Mouse (Mus musculus) T-helper 1 cell (primary cell): ENCODE measurements at regions not wholly inside any gene's neighbourhood (a gene's known extent, or its start where the extent isn't known, plus 50 kb on each side); places are given as distances from the start of the nearest gene placed in this dataset.

ENCODE experiments used
- in situ Hi-C: fragments of 300-600 bp; cut with MboI, MseI; formaldehyde crosslinking; loops from one replicate; pipeline ENCODE4 v1.15.1; 2025; ENCODE audit warnings: high pct_unique_total_duplicates

DNA sequence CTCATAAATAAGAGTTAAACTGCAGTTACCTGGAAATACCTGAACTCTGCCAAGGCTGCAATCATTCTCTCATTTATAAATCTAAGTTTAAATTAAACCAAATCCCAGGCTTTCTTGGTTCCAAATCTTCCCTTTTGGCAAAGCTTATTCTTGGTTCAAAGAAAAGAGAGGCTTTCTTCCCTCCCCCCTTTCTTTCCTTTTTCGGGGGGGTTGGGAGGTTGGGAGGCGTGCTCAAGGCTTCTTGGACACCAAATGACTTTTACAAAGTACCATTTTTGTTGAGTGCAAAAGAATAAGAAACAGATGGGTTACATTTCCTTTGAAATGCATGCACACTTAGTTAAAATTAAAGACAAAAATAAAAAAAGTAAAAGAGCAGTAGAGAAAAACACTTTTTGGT is 105.4 kb upstream of the Mroh9 start:
- in situ Hi-C loops, result no loop called here

- in situ Hi-C loops, result no loop called here
These were observed 96.4 kb upstream of the Mroh9 start for GRCm38 (mm10) chr1:163181851-163182250.

DNA sequence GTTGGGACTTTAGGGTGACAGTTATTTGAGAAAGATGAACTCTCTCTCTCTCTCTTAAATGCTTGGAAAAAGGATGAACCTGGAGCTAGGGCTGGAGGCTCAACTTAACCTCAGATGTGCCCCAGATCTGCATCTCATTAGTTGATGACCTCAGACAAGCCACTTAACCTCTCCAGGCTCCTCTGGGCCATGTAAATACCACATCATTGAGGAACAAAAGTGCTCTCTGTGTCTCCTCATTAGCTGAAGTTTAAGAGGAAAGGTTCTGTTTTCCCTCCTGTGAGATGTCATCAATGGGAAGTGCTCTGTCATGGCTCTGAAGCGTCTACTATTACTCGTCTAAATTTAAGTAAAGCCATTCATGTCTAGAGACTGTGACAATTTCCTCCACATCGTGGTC is 91.5 kb upstream of the Mroh9 start:
- in situ Hi-C loops, result no loop called here

DNA sequence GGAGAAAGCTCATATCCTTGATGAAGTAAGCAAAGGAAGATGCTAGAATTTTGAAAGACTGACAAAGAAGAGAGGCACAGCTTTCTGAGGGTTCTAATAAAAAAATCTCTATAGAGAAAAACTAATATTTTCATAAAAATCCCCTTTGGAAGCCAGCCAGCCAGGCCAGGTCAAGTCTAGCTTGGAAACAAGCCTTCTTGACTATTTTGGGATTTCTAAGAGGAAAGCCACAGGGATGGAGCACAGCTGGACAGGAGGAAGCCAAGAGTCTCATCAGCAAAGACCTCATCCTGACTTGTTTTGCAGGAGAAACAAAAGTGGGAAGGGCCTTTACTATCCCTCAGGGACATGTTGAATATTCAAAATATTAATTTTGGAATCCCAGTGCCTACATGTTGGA is 81.6 kb upstream of the Mroh9 start:
- in situ Hi-C loops, result loop anchor here (25.0 kb wide), 1 partner anchor 1455 kb away; no protein-coding TSS in a partner anchor

DNA sequence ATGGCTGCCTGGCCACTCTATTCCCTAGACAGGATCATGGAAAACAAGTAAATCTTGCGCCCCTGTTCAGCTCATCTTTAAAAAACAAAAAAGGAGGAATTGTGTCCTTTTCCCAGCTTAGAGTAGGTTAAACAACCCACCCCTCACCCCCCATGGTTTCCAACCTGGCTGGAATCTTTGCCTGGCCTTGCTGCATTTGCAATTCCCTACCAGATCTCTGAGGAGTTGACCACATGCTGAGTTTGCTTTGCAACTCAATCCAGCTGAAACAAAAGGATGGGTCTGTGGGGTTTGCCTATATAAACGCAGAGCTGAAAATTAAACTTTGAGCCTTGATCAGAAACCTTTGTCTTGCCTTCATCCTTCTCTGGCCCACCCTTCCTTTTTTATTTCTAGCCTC is 78.2 kb upstream of the Mroh9 start:
- in situ Hi-C loops, result loop anchor here (25.0 kb wide), 1 partner anchor 1451 kb away; no protein-coding TSS in a partner anchor

DNA sequence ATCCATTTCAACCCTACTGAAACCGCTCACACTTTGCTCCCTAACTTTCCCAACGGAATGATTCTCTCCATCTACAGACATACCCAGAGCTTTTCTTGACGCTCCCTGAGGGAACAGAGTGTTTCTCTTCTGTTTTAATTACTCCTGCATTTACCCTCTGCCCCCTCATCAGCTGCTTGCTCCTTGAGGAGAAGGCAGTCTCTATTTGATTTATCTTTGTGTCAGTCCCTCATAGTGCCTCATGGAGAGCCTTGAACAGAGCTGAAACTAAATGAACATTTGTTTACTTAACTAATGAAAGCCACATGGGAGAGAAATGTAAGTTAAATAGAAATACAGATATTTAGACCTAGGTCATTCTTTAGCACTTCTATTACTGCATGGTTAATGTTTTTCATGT is 74.4 kb upstream of the Mroh9 start:
- in situ Hi-C loops, result loop anchor here (25.0 kb wide), 1 partner anchor 1448 kb away; no protein-coding TSS in a partner anchor

DNA sequence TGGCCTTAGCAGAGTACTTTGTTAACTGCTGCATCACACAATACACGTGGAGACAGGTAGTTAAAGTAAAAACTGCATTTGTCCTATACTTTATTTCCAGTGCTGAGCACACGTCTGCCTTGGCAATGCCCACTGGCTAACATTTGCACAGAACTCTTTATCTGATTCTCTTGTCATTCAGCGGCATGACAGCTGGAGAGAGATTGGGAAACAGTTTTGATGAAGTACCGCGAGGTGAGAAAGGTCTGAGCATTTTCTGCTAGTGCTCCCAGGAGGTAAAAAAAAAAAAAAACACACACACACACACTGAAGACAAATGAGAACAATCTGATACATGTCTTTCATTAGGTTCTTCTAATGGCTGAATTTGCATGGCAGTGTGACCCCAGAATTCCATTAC is 73.0 kb upstream of the Mroh9 start:
- in situ Hi-C loops, result loop anchor here (25.0 kb wide), 1 partner anchor 1446 kb away; no protein-coding TSS in a partner anchor

- in situ Hi-C loops, result loop anchor here (25.0 kb wide), 1 partner anchor 1438 kb away; no protein-coding TSS in a partner anchor
These were observed 64.9 kb upstream of the Mroh9 start for GRCm38 (mm10) chr1:163150203-163150855.

GRCm38 (mm10) chr1:163146641-163147040 is 61.2 kb upstream of the Mroh9 start:
- in situ Hi-C loops, result loop anchor here (25.0 kb wide), 1 partner anchor 766 kb away; no protein-coding TSS in a partner anchor

GRCm38 (mm10) chr1:163143113-163143512 is 57.6 kb upstream of the Mroh9 start:
- in situ Hi-C loops, result loop anchor here (25.0 kb wide), 1 partner anchor 769 kb away; no protein-coding TSS in a partner anchor

DNA sequence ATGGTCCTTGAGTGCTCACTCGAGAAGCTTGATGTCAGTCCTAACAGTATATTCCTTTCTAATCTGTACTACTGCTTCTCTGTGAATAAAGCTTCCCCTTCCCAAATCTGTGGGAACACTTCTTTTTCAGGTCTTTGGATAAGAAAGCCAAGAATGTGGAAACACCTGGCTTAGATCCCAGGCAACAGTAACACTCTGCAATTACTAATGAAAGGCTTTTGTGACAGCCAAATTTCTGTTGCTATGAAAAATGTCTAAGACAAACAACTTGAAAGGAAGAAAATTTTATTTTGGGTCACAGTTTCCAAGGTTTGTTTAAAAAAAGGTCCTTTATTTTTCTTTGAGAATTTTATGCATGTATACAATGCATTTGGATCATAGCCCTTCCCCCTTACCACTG is 56.0 kb upstream of the Mroh9 start:
- in situ Hi-C loops, result loop anchor here (25.0 kb wide), 1 partner anchor 771 kb away; no protein-coding TSS in a partner anchor

GRCm38 (mm10) chr1:163138179-163138578 is 52.7 kb upstream of the Mroh9 start:
- in situ Hi-C loops, result loop anchor here (25.0 kb wide), 1 partner anchor 774 kb away; no protein-coding TSS in a partner anchor
